Mouse (Mus musculus): ENCODE data around the gene Camk2d. TPM values are rescaled to one million over a fixed set of nuclear protein-coding genes. Genes with fewer than 3 reads are reported as not detected.
A peak's percentile ranks its signal among the peaks of the same experiment; 100 is the strongest.

Gene Camk2d
- polyA plus RNA-seq, 1 experiment from 2014 or later, result 20.6 TPM

- Histone ChIP-seq H3K4me2 (no peak overlapping the region), H3K9me3 (no peaks in the 10 kb centered on the region), H3K27me3 (no peaks in the 10 kb centered on the region), H3K36me3 (no peaks in the 10 kb centered on the region), H3K9ac (no peak overlapping the region), H3K27ac (no peak overlapping the region), H3K4me3 (no peak overlapping the region), H3K4me1 (no peaks in the 10 kb centered on the region; the same call in 1 of the 2 replicates)
- WGBS, result 90% methylated on average over 3 of the region's 3 CpGs
- ATAC-seq (ENCODE audit: insufficient number of reproducible peaks, insufficient read depth, low FRiP score, low TSS enrichment, low read depth), result no peak
Observed at GRCm38 (mm10) chr3:126827900-126828299, 231.8 kb downstream of the Camk2d start.

DNA sequence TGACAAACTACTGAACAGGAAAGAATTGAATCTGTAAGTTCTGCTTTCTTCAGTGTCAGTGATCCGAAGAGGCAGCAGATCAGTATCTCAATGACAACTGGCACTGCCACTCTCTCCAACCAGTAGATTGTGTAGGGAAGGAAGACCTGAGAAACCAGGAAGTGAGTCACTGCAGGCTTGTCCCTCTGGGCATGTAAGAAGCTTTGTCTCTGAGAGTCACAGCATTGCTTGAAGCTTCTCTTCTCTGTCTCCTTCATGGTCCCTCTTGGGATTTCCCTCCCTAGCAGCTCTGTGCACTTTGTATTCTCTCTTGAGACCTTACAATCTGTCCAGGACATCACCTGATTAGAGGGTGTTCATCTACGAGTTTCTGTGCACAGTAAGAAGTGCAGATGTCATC is 233.7 kb downstream of the Camk2d start:
- 74% methylated on average over 2 of the region's 2 CpGs for WGBS
- H3K9me3 ChIP-seq, result no peaks in the 10 kb centered on the region
- ATAC-seq (ENCODE audit: insufficient number of reproducible peaks, insufficient read depth, low FRiP score, low TSS enrichment, low read depth), result no peak

GRCm38 (mm10) chr3:126831418-126832138 is 235.5 kb downstream of the Camk2d start:
- Histone ChIP-seq H3K4me3 (no peak overlapping the region), H3K4me1 (no peaks in the 10 kb centered on the region; the same call in 1 of the 2 replicates), H3K4me2 (no peak overlapping the region), H3K27me3 (no peaks in the 10 kb centered on the region), H3K27ac (no peak overlapping the region), H3K36me3 (no peaks in the 10 kb centered on the region), H3K9me3 (no peaks in the 10 kb centered on the region), H3K9ac (no peak overlapping the region)
- 56% methylated on average over 6 of the region's 6 CpGs for WGBS
- 0 out of 2 replicates have a peak, but pooled peaks have one; percentile 43 for ATAC-seq (ENCODE audit: insufficient number of reproducible peaks, insufficient read depth, low FRiP score, low TSS enrichment, low read depth)

More for the DNA sequence above, 233.7 kb downstream of the Camk2d start:
- Histone ChIP-seq H3K4me3 (no peak overlapping the region), H3K27ac (no peak overlapping the region), H3K27me3 (no peaks in the 10 kb centered on the region), H3K4me2 (no peak overlapping the region), H3K4me1 (no peaks in the 10 kb centered on the region; the same call in 1 of the 2 replicates), H3K36me3 (no peaks in the 10 kb centered on the region), H3K9ac (no peak overlapping the region)

DNA sequence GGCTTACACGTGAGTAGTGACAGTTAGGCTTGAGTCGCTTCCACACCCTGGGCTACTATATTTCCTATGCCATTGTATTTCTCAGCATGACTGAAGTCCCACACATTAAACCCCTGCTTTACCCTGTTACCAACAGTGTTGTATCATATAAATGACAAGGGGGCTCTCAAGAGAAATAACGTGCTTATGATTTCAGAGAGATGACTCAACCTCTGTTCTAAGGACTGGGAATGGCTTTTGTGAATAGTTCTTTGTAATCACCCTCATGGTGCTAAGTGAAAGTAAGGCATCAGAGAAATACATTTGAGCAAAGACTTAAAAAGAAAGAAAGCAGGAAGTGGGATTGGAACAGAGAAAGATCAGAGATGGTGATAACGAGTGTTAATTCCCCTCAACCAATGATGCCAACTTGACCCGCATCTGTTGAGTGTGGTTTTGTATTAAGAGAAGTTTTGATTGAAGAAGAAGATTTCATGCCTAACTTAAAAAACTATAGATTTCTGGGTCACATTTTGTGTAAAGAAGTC is 238.6 kb downstream of the Camk2d start:
- 75% methylated on average over 5 of the region's 5 CpGs for WGBS
- Histone ChIP-seq H3K4me1 (no peaks in the 10 kb centered on the region; the same call in 1 of the 2 replicates), H3K9me3 (no peaks in the 10 kb centered on the region), H3K4me2 (no peak overlapping the region), H3K27ac (no peak overlapping the region), H3K9ac (no peak overlapping the region), H3K36me3 (no peaks in the 10 kb centered on the region), H3K4me3 (no peak overlapping the region), H3K27me3 (no peaks in the 10 kb centered on the region)
- no peak for ATAC-seq (ENCODE audit: insufficient number of reproducible peaks, insufficient read depth, low FRiP score, low TSS enrichment, low read depth)

DNA sequence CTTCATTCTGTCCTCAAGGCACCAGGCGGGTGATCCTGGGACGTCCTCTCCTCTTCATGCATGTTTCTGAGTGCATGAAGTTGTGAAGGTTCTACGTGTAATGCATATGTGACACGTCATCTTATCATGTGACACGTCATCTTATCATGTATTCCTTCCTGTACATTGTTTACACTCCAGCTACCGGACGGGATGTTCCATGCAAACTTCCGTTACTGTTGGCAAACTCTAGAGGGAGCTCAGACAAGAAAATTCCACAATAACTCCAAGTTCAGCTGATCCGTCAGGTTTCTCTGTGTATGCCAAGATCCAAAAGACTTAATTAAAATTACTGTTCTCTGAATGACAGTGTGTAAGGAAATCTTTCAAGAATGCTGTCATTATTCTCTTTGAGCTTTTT is 246.7 kb downstream of the Camk2d start:
- ATAC-seq (ENCODE audit: insufficient number of reproducible peaks, insufficient read depth, low FRiP score, low TSS enrichment, low read depth), result no peak
- no peaks in the 10 kb centered on the region for H3K9me3 ChIP-seq
- H3K27ac ChIP-seq, result no peak overlapping the region
- no peak overlapping the region for H3K4me2 ChIP-seq
- H3K27me3 ChIP-seq, result no peaks in the 10 kb centered on the region
- H3K9ac ChIP-seq, result no peak overlapping the region
- WGBS, result 81% methylated on average over 9 of the region's 9 CpGs
- no peak overlapping the region for H3K4me3 ChIP-seq
- no peaks in the 10 kb centered on the region for H3K4me1 ChIP-seq
- no peaks in the 10 kb centered on the region for H3K36me3 ChIP-seq

GRCm38 (mm10) chr3:126844809-126845208 is 248.7 kb downstream of the Camk2d start:
- ATAC-seq (ENCODE audit: insufficient number of reproducible peaks, insufficient read depth, low FRiP score, low TSS enrichment, low read depth), result no peak
- H3K4me1 ChIP-seq, result no peaks in the 10 kb centered on the region

DNA sequence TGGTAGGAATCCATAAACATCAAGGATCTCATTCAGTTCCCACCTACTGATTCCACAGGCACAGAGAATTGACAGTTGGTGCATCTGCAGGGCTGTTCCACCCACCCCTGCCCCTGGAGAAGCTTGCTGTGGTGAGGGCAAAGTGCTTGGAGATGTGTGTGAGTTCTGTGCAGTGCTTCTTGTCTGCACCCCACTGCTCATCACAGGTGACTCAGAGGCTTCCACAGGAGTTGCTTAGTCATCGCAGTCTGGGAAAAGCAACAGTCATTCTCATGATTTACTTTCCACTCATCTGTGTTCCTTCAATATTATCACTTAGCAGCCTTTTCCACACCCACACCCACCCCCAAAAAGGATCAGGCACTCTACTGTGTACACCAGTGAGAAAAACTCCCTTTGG is 252.0 kb downstream of the Camk2d start:
- Histone ChIP-seq H3K4me3 (no peak overlapping the region), H3K27me3 (no peaks in the 10 kb centered on the region), H3K4me1 (no peaks in the 10 kb centered on the region), H3K4me2 (no peak overlapping the region), H3K36me3 (no peaks in the 10 kb centered on the region), H3K9me3 (no peaks in the 10 kb centered on the region), H3K27ac (no peak overlapping the region), H3K9ac (no peak overlapping the region)
- ATAC-seq (ENCODE audit: insufficient number of reproducible peaks, insufficient read depth, low FRiP score, low TSS enrichment, low read depth), result no peak
- 100% methylated on average over 1 of the region's 1 CpGs for WGBS

More at GRCm38 (mm10) chr3:126844809-126845208, 248.7 kb downstream of the Camk2d start:
- WGBS, result 91% methylated on average over 7 of the region's 7 CpGs
- Histone ChIP-seq H3K9ac (no peak overlapping the region), H3K36me3 (no peaks in the 10 kb centered on the region), H3K9me3 (no peaks in the 10 kb centered on the region), H3K4me2 (no peak overlapping the region), H3K27ac (no peak overlapping the region), H3K27me3 (no peaks in the 10 kb centered on the region), H3K4me3 (no peak overlapping the region)

- H3K9me3 ChIP-seq, result no peaks in the 10 kb centered on the region
- H3K36me3 ChIP-seq, result no peaks in the 10 kb centered on the region
- no peaks in the 10 kb centered on the region for H3K4me1 ChIP-seq
- no peak overlapping the region for H3K9ac ChIP-seq
- H3K4me2 ChIP-seq, result no peak overlapping the region
- H3K27me3 ChIP-seq, result no peaks in the 10 kb centered on the region
- ATAC-seq (ENCODE audit: insufficient number of reproducible peaks, insufficient read depth, low FRiP score, low TSS enrichment, low read depth), result no peak
- no peak overlapping the region for H3K4me3 ChIP-seq
- H3K27ac ChIP-seq, result no peak overlapping the region
Observed at GRCm38 (mm10) chr3:126860442-126860841, 264.3 kb downstream of the Camk2d start.

DNA sequence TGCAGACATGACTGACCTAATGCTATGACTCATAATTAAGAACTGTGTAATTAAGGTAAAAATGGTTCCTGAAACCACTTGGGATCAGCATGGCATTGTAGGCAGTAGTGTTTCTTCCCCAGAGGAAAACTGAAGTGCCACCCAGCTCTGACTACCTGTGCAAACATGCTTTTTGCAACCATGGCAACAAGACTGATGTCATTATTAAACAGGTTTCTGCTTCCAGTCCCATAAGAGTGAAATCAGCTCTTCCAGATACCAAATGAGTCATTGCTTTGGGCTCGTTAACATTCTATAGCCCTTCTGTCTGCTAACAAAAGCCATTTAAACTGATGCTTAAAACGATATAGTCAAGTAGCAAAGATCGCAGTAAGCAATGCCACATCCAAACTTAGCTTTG is 273.5 kb downstream of the Camk2d start:
- Histone ChIP-seq H3K36me3 (no peaks in the 10 kb centered on the region), H3K4me2 (no peak overlapping the region), H3K9me3 (no peaks in the 10 kb centered on the region), H3K27ac (no peak overlapping the region), H3K4me1 (no peaks in the 10 kb centered on the region), H3K27me3 (no peaks in the 10 kb centered on the region), H3K9ac (no peak overlapping the region), H3K4me3 (no peak overlapping the region)
- WGBS, result 75% methylated on average over 3 of the region's 3 CpGs
- no peak for ATAC-seq (ENCODE audit: insufficient number of reproducible peaks, insufficient read depth, low FRiP score, low TSS enrichment, low read depth)

- Histone ChIP-seq H3K27me3 (no peaks in the 10 kb centered on the region), H3K9ac (no peak overlapping the region), H3K9me3 (no peaks in the 10 kb centered on the region), H3K36me3 (no peaks in the 10 kb centered on the region), H3K4me3 (no peak overlapping the region), H3K4me1 (no peaks in the 10 kb centered on the region), H3K4me2 (no peak overlapping the region), H3K27ac (no peak overlapping the region)
- ATAC-seq (ENCODE audit: insufficient number of reproducible peaks, insufficient read depth, low FRiP score, low TSS enrichment, low read depth), result no peak
- 81% methylated on average over 1 of the region's 1 CpGs for WGBS
Observed at GRCm38 (mm10) chr3:126870688-126871087, 274.6 kb downstream of the Camk2d start.

DNA sequence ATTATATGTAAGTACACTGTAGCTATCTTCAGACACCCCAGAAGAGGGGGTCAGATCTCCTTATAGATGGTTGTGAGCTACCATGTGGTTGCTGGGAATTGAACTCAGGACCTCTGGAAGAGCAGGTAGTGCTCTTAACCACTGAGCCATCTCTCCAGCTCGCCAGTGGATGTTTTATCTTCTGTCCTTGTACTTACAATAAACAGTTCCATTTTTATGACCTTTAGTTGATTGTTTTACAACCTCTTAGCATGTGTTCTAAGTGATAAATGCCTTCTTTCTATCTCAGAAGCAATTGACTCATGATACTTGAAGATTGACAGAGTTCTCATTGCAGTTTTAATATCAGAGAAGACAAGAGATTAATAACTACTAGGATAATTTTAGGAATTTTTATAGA is 282.1 kb downstream of the Camk2d start:
- no peak for ATAC-seq (ENCODE audit: insufficient number of reproducible peaks, insufficient read depth, low FRiP score, low TSS enrichment, low read depth)
- no peak overlapping the region for H3K27ac ChIP-seq
- no peaks in the 10 kb centered on the region for H3K4me1 ChIP-seq
- 50% methylated on average over 1 of the region's 1 CpGs for WGBS
- no peak overlapping the region for H3K4me2 ChIP-seq
- H3K9me3 ChIP-seq, result no peaks in the 10 kb centered on the region
- H3K9ac ChIP-seq, result no peak overlapping the region
- H3K27me3 ChIP-seq, result no peaks in the 10 kb centered on the region
- no peak overlapping the region for H3K4me3 ChIP-seq
- H3K36me3 ChIP-seq, result no peaks in the 10 kb centered on the region

DNA sequence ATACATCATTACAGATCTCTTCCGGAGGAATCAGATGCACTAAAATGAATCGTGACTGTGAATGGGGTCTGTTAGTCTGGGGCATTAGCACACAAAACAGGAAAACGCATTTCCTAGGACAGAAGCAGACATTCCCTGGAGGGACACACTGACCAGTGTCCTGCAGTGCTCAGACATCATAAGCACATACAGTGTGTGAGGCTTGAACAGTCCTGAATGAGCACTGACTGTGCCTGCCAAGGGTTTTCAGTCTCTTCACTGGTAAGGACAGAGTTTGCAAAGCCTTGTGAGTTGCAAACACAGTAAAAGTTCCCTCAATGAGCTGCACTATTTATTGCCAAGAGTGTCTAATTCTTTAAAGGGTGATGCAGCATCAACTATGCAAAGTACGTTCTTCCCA is 290.0 kb downstream of the Camk2d start:
- no peaks in the 10 kb centered on the region for H3K36me3 ChIP-seq
- no peak overlapping the region for H3K9ac ChIP-seq
- no peaks in the 10 kb centered on the region for H3K9me3 ChIP-seq
- H3K27me3 ChIP-seq, result no peaks in the 10 kb centered on the region
- no peak overlapping the region for H3K27ac ChIP-seq
- H3K4me3 ChIP-seq, result no peak overlapping the region
- 73% methylated on average over 4 of the region's 4 CpGs for WGBS
- no peaks in the 10 kb centered on the region for H3K4me1 ChIP-seq
- ATAC-seq (ENCODE audit: insufficient number of reproducible peaks, insufficient read depth, low FRiP score, low TSS enrichment, low read depth), result no peak
- no peak overlapping the region for H3K4me2 ChIP-seq

All from embryonic facial prominence, embryonic 13.5 days (tissue).